Mouse (Mus musculus) ES-Bruce4 (cell line): Measurements from ENCODE around the gene Hist1h1a.

ENCODE experiments used
- EP300 ChIP-seq: IDR thresholded peaks from 2 replicates; pipeline ENCODE4 v1.6.1; 2011; ENCODE audit warnings: low read depth, low read length; ENCODE audit not compliant: insufficient read depth
- POLR2A ChIP-seq: IDR thresholded peaks from one replicate; pipeline ENCODE4 v1.8.1; 2011; ENCODE audit warnings: low read length; ENCODE audit not compliant: insufficient read depth

- TF ChIP-seq POLR2A (no peak), EP300 (no peak)
These were observed 46.3 kb upstream of the Hist1h1a start for GRCm38 (mm10) chr13:23717176-23717575.
